Mouse (Mus musculus) kidney, adult 2 months (tissue): ENCODE measurements around the gene Gpank1.

ENCODE experiments used
- CTCF ChIP-seq: fragments of 200-500 bp; conservative IDR thresholded peaks from 2 replicates; pipeline ENCODE4 v1.5.1; 2011; ENCODE audit warnings: low read depth, mild to moderate bottlenecking, control low read depth, low read length, moderate library complexity, mixed read lengths; ENCODE audit not compliant: insufficient read depth, insufficient read length
- POLR2A ChIP-seq: fragments of 200-500 bp; IDR thresholded peaks from one replicate; pipeline ENCODE4 v1.6.1; 2011; ENCODE audit warnings: low read depth, low read length, control low read depth

DNA sequence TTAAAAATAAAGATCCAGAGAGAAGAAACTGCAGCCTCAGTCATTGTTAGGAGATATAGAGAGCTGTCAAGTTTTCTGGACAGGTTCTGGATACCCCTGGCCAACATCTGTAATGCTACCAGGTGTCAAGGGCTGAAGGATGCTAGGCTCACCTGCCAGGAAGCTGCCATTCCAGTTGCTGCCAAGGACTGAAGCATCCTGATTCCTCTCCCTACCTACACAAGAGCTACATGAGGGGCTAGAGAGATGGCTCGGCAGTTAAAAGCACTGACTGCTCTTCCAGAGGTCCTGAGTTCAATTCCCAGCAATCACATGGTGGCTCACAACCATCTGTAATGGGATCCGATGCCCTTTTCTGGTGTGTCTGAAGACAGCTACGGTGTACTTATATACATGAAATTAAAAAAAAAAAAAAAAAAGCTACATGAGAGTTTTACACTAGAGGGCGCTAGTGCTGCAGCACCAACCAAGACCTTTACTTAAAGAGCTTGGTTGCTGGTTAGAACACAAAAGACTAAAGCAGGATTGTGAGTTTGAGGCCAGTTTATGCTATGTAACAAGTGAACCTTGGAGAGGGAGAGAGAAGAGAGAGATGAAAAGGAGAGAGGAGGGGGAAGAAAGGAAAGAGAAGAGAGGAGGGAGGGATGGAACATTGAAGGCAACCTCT is 47.4 kb downstream of the Gpank1 start:
- TF ChIP-seq CTCF (no peak), POLR2A (no peak)
